Mouse (Mus musculus) kidney, postnatal 10 days (tissue): Measurements from ENCODE around the gene Rbl1.

ENCODE experiments used
- DNase-seq: peaks from one replicate; pipeline ENCODE4 v3.0.0; 2021; ENCODE audit warnings: mixed read lengths

Rbl1 gene

DNA sequence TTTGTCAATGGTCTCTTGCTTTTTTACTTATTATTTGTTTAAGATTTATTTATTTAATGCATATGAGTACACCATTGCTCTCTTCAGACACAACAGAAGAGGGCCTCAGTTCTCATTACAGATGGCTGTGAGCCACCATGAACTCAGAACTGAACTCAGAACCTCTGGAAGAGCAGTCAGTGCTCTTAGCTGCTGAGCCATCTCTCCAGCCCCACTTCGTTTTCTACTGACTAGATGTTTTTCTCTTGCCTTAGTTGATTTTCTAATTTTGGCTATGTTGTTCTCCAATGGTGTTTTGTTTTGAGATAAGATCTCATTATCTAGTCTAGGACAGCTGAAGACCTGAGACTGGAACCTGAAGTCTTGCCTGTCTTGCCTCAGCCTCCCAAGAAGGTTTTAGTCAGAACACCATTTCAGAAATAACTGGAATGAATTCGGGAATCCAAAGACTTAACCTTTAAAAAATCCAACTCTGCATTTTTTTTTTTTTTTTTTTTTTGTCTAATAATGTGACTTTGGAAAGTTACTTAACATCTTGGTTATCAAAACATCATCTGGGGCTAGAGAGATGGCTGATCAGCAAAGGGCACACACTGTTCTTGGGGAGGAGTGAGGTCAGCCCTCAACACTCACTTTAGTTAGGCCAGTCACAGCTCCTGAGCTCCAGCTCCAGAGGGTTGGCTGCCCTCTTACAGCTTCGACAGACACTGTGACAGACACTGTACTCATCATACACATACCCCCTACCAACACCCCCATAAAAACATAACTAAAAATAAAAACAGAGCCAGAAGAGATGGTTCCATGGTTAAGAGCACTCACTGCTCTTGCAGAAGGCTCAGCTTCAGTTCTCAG is 71.4 kb downstream of the Rbl1 start:
- no peak for DNase-seq

DNA sequence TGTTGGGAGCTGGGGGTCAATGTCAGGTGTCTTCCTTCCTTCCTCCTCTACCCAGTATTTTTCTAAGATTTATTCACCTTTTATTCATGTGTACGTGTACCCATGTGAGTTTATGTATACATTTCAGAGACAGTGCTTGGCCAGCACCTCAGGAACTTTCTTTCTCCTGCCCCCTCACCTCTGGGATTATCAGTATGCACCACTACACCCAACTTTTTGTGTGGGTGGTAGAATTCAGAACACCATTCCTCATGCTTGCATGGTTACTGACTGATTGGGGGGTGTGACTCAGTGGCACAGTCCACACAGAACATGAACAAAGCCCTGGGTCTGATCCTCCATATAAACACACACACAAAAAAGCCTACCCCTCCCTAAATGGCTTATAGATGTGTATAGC is 72.2 kb downstream of the Rbl1 start:
- no peak for DNase-seq

DNA sequence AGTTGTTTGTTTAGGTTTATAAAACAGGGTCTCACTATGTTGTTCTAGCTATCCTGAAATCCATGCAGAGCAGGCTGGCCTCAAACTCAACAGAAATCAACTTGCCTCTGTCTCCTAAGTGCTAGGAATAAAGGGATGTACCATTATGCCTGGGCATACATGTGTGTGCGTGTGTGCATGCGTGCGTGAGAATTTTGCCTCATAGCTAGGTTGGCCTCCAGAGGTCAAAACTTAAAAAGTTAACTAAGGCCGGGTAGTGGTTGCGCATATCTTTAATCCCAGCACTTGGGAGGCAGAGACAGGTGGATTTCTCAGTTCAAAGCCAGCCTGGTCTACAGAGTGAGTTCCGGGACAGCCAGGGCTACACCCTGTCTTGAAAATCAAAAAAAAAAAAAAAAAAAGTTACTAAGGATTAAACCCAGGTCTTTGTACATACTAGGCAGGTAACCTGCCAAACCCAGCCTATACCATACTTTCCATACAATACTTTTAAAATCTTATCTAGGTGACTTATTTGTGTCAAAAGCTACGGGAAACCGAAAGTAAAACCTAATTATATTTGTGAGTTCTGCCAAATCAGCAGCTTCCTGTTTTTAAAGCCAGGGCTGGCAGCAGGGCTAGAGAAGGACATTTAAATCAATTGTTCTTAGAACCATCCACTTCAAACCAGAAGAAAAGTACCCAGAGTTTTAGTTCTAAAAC is 73.4 kb downstream of the Rbl1 start:
- peak; percentile 21 for DNase-seq

DNA sequence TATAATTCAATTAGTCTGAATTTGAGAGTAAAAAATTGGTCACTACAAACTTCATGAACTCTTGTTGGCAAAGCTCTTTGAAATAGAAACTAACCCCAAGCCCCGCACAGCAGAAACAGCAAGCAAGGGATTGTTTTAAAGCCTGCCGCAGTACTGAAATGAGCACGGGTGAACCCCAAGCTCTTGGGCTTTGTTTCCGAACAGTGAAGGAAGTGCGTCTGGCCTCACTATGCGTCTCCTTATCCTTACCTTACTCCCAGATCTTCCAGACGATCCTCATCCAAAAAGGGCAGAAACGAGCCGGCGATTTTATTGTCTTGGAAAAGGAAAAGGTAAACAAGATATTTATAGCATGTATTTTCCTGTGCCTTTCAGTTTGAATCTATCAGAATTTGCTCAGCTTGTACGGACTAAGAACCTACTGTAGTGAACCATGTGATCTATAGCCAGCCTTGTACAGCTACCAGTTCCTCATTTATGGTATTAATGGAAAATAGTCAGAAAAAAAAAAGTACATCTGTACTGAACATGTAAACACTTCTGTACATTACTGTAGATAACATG is 74.7 kb downstream of the Rbl1 start:
- DNase-seq: no peak

DNA sequence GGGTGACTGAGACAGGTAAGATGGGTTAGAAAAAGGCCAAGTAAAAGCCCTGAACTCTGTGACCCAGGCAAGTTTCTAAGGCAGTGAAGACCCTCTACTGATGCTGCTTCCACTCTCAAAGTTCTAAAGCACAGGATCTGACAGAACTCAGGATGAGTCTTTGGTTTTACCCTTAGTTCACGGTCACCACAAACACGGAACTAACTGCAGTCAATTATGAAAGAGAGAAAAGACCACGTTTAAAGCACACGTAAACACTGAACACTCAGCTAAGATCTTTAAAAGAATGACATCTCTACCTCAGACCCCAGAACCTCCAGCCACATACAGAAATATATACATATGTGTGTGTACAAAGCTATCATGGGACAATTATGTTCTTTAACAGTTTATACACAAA is 75.2 kb downstream of the Rbl1 start:
- DNase-seq: no peak

DNA sequence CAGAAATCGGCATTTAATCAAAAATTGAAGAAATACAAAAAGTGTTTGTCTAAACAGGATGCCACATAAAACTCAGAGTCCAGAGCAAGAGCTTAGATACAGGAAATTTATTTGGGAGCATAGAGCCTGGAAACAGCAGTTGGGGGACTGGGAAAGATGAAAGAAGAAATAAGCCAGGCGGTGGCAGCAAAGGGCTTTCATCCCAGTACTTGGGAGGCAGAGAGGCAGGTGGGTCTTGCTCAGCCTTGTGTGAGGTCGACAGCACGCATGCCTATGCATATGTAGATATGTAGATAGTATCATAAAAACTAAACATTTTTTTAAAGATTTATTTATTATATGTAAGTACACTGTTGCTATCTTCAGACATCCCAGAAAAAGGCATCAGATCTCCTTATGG is 76.3 kb downstream of the Rbl1 start:
- peak; percentile 52 for DNase-seq

DNA sequence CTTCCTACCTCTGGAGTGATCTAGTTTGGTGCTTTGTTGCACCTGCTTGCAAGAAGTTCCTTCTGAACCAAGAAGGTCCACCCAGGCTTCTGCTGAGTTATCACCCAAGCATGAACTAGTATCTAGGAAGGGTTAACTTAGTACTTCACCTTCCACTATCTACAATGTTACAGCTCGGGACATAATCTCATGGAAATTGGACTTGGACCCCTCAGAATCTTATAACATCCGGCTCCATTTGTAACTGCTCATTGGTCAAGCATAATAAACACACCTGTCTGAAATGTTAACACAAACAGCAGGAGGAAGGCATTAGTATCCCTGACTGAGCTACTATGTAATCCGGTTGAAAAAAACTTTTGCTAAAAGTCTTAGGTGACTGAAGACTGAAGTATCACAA is 77.0 kb downstream of the Rbl1 start:
- no peak for DNase-seq

DNA sequence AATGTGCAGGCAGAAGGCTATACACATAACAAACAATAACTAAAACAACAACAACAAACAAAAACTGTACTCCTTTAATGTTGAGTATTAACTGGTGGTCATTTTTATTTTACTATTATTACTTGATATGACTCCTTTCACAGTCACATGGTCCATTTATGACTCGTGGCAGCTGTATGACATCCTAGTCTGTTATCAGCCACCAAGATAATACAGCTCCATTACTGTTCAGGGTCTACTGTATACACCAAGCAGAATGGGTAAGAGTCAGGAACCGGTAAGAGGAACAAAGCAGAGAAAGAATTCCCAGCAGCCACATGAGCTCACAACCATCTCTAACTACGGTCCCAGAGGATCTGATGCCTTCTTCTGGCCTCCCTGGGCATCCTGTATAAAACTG is 79.1 kb downstream of the Rbl1 start:
- no peak for DNase-seq

DNA sequence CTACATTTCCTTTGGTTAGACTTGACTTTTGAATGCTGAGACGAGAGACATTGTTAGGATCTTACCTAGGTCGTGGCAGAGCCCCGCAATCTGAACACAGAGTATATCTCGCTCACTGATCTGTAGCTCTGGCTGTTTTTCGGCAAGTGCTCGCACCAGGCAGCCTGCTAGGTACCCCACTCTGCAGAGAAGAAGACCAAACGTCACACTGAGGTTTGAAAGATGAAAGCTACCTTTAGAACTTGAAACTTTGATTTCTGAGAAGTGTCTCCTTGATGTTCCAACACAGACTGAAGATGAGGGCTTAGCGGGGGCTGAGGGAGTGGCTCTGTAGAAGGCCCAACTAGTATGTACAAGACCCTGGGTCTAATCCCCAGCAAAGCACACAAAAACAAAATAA is 82.6 kb downstream of the Rbl1 start:
- no peak for DNase-seq

DNA sequence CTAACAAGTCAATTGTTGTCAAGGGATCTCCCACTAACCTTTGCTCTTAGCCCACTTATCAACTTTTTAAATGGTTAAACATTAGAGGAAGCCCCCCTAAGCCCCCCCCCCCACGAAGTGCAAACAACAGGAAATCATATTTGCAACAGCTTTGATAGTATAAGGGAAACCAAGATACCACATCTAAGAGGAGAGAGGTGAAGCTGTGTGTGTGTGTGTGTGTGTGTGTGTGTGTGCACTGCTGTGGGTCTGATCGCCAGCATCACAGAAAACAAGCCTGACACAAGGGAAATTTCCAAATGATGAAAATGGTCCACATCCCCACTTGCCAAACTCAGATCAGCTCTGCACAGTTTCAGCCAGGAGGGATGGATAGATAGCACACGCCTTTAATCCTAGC is 85.3 kb downstream of the Rbl1 start:
- DNase-seq: no peak

DNA sequence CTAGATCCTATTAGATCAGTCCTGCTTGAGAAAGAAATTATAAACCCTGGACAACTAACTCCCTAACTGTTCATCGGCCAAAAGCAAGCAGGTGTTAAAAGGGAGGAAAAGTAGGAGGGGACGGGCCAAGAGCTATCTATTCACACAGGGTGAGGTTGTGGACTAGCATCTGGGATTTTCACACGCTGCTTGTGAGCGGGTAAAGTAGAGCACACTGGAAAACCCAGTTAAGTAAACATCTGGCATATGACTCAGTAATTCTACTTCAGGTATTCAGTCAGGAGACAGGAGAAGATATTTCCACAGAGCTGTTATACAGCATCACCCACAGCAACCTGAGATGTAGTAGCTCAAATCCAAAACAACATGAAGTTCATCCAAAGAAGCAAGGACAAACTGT is 85.8 kb downstream of the Rbl1 start:
- DNase-seq: no peak

DNA sequence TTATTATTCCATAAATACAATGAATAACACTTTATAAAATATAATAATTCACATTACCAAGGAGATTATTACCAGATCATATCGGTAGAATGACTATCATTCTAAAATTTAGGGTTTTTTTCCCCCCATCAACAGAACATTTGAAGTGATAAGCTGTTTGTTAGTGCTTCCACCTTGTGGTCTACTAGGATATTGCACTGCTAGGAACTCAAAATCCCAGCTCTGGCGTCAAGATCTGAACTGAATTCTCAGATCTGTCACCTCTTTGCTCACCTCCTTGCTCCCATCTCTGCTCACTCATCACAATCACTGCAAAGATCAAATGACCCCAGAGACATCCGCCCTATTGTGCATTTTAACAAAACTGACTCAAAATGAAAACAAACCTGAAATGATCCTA is 87.4 kb downstream of the Rbl1 start:
- no peak for DNase-seq

DNA sequence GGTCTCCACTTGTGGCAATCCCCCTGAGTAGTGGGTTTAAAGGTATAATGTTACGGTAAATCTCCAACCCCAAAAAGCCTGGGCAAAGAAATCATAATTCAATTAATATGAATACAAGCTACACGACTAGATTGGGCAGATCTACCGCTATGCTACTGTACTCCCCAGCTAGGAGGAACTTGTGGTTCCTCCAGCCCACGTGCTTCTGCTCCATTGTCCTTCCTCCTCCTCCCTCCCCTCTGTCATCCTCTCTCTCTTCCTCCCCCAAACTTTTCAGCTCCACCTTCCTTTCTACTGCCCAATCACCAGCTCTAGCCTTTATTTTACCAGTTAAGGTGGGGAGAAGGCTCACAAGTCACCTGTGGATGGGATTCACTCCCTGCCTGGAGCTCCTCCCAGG is 96.1 kb downstream of the Rbl1 start:
- DNase-seq: no peak

DNA sequence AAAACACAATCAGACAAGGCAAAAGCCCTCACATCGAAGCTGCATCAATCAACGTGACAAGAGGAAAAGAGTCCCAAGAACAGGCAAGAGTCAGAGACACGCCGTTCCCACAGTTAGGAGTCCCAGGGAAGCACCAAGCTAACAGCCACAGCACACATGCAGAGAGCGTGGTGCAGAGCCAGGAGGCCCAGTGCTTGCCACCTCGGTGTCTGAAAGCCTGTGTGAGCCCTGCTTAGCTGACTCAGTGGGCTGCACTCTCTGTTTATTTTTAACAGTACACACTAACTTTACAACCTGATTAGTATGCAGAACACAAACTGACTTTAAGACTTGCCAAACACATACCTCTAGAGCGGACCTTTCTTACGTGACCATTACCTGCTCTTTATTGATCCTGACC is 99.9 kb downstream of the Rbl1 start:
- no peak for DNase-seq

DNA sequence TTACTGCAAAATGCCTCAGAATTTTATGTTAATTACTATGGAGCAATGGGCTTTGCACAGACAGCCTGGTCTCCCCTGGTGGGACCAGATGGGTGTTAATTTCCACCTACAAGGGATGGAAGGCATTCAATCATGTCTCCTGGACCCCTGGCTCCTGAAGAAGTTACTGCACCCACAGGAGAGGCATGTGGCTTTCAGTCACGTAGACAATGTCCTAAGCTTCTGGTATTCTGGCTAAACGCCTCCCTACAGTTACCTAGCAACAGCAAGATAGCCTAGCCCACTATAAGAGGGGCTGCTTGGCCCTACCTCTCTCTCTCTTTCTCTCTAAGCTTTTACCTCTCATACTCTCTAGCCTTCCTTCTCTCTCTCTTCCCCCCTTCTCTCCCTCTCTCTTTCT is 102.1 kb downstream of the Rbl1 start:
- DNase-seq: no peak

DNA sequence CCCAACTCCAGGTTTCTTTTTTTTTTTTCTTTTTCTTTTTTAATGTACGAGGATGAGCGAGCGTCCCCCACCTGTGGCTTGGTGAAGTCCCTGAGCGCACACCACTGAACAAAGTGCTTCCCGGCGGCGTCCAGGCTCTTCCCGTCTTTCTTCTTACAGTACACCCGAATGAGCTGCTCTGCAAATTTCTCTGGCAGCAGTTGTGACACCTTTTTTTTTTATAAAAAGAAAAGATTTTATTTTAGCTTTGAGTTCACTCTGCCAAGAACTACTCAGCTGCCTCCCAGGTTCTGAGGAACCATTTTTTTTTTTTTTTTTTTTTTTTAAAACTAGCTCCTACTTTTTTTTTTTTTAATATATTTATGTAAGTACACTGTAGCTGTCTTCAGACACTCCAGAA is 102.7 kb downstream of the Rbl1 start:
- no peak for DNase-seq

DNA sequence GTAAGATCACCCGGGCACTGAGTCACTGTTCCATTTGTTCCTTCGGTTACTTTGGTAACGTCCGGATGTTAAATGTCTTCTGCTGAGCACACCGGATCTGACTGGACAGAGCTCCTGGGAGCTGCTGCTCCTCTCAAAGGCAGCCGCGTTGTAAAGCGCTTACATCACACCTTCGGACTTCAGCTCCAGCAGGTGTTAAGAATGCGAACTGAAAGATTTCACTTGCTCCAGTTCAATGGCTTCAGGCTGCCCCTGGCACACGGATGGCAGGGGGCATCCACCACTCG is 104.1 kb downstream of the Rbl1 start:
- DNase-seq: no peak

DNA sequence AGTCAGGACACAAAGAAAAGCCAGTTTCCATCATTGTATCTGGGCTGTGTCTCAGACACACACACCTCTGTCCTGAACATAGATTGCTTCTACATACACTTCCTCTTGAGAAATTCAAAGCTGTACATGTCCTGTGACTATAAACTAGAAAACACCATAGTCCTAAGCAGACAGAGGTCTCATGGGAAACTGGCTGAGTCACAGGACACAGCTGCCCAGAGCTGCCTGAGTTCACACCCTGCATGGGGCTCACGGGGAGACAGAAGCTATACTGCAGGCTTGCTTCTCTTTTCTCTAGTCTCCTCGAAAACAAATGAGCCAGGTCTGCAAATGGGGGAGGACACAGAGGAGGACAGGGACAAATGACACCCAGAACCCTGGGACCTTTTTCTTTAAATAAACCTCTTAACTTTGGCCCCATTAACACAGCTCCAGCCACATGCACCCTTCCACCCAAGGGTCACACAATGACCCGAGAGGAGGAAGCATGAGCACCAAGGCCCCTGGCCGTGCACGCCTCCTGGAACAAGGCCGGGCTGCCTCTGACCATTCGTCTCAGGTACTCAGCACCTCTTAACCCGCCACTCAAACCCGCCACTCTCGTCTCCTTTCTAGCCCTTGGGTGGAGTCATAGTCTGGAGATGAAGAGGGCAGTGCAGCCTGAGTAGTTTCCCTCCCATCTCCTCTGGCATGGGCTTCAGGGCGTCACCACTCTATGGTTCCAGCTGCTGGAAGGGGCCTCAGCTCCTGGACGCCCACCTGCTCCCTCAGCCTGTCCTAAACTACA is 104.6 kb downstream of the Rbl1 start:
- no peak for DNase-seq
